Mouse (Mus musculus) ovary, postnatal 10 days (tissue): ENCODE measurements at regions not wholly inside any gene's neighbourhood (a gene's known extent, or its start where the extent isn't known, plus 50 kb on each side); places are given as distances from the start of the nearest gene placed in this dataset.

ENCODE experiments used
- DNase-seq: peaks from one replicate; pipeline ENCODE4 v3.0.0; 2022; ENCODE audit warnings: low spot score

GRCm38 (mm10) chr13:119140436-119140835 lies 288.0 kb upstream of the Paip1 start:
- no peak for DNase-seq

- DNase-seq, result no peak
Observed at GRCm38 (mm10) chr13:119143351-119143750, 285.1 kb upstream of the Paip1 start.

DNA sequence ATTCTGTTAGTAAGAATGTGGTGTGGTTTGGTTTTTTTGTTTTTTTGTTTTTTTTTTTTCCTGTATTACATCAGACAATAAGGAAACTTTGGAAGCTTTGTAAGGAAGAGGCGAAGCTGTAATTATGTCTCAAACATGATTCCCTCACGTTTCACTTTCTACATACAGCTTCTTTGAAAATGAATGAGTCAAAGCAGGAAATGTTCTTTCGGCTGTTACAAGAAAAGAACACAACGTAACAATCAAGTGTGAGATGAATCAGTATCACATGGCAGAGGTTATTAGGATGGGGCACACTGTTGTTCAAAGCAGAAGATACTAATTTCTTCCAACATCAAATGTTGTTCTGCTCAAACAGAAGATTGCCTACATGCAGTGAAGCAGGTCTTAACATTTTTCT lies 282.7 kb upstream of the Paip1 start:
- DNase-seq, result no peak

DNA sequence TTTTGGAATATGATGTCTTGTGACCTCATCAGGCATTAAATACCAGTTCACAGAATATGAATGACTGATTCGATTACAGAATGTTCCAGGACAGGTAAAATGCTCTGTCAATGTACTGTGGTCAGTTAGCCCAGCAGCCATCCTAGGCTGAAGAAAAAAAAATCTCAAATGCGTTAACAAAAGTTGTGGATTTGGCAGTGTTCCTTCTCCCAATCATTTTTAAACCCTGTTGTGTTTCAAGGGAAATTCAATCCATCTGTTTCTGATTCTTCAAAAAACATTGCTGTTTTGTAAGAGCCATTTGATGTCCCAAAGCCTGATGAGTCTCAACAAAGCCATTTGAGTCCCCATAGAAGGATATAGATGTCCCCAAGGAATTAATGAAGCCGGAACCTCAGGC lies 280.7 kb upstream of the Paip1 start:
- DNase-seq, result no peak

DNA sequence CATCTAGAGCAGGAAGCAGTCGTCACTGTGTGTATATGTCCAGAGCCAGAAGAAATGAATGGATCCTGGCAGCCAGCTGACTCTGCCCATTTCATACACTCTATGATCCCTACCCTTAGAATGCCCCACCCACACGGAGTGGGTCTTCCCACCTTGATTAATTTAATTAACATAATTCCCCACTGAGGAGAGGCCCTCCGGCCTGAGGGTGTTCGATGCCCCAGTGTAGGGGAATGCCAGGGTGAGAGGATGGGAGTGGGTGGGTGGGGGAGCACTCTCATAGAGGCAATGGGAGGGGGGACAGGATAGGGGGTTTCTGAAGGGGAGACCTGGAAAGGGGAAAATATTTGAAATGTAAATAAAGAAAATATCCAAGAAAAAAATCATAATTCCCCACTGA lies 279.3 kb upstream of the Paip1 start:
- DNase-seq, result no peak

GRCm38 (mm10) chr13:119150847-119151548 lies 277.4 kb upstream of the Paip1 start:
- DNase-seq, result no peak

- no peak for DNase-seq
Observed at GRCm38 (mm10) chr13:119177753-119178152, 250.6 kb upstream of the Paip1 start.

- DNase-seq, result no peak
Observed at GRCm38 (mm10) chr13:119178212-119178611, 250.2 kb upstream of the Paip1 start.

DNA sequence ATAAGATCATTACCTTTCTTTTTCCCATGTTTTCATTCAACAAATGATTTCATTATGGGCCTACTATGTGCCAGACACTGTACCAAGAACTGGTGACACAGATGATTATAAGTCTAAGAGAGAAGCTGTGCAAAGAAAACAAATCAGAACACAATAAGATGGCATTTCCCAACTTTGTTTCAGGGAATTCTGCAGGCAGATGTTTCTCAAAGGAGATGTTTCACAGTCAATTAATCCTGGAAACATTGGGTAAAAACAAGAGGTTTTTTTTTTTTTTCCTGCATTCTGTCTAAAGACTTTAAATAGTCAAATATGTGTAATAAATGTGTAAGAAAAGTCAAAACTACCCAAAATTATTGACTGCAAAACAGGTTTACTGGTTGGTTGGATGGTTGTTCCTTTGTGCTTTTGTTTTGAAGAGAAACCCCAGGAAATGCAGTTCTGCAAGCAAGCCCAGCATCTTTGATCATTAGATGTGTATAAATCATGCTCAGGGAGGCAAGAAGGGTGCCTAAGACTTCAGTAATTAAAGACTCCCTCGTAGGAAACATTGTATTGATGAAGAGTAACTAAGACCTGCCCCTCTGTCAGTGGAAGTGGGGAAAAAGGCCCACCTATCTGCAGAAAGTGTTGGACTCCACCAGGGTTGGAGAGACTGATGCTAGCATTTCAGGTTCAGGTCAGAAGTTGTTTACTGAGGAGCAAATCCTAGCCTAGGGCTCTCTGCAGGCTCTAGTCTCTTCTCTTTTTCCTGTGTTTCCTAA lies 249.1 kb upstream of the Paip1 start:
- DNase-seq, result no peak

- no peak for DNase-seq
Observed at GRCm38 (mm10) chr13:119184322-119184877, 244.0 kb upstream of the Paip1 start.

GRCm38 (mm10) chr13:119185567-119186143 lies 242.7 kb upstream of the Paip1 start:
- no peak for DNase-seq

DNA sequence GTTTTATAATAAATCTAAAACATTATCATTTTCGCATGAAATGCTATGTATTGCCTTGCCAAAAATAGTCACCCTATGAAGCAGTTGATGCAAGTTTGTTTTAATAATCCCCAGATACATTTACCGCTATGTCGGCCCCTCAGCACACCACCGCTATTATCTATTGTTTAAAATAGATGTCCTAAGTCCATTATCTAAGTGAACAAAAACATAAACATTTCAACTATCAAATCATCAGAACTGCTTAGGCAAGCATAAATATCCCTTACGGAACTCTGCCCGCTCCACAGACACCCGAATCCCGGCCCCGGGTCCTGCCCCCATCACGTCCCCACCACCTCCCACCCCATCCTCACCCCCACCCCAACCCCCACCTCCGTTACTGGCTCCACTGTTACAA lies 196.8 kb upstream of the Paip1 start:
- no peak for DNase-seq

DNA sequence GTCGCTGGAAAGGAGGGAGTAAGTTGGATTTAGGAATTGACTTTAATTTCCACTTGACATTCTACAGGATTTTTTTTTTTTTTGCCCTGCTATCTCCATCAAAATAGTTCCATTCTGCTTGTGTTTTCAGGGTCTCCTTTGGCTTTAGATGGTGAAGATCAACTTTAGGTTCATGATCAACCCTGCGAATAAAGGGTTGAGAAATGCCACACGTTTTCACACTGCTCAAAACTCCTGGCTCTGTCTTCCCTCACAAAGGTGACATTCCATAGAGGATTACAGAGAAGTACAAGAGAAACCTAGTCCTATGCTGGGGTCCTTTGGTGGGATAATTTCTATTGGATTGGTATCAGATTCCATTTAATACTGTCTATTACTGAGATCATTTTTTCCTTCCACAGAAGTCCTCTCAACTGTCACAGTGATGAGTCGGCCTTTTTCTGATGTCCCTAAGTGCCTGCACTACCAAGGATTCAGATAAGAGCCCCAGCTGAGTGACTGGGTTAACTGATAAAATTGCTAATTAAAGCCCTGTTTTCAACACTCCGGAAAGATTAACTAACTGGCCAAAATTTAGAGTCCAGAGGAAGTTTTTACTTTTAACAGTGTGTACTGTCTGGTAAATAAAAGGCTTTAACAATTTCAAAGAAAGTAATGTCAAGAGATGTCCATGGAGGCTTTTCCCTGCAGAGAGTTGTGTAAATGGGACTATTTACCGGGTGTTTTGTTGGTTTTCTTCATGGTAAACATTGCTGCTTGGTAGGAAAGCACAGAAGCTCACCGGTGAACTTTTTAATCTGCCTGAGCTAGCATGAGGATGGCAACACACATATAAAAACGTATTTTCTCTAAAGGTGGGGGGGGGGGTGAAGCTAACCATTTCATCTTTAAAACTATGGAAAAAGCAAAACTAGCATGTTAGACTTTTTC lies 196.0 kb upstream of the Paip1 start:
- no peak for DNase-seq

DNA sequence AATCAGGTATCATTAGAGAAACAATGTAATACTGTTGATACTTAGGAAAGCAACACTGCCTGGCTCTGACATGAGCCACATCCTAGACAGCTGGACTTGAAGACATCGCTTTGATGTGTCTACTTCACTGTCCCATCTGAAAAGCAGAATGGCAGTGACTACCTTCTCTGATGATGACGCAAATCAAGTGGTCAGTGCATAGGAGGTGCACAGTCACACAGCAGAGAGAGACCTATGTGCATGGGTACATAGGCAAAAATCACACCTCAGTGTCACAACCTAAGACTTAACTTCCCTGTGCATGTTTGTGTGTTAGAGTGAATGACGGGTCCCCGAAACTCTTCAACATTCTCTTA lies 195.4 kb upstream of the Paip1 start:
- DNase-seq, result no peak

GRCm38 (mm10) chr13:119233869-119234268 lies 194.5 kb upstream of the Paip1 start:
- DNase-seq, result no peak

DNA sequence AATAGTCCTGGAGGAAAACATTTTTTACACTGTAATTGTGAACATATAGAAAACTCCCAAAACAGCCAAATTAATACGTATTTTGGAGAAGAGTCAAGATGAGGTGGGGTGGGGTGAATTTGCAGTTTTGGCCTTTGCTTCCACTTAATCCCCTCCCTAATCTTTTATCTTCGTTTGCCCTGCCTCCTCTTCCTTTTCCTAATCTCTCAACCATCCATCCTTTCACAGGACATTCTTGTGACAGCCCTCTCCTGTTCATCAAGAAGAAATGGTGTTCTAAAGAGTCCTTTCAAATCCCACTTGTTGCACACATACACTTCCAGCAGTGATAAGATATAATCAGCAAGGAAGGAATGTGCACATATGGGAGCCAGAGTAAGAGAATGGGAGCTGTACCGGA lies 186.0 kb upstream of the Paip1 start:
- DNase-seq, result no peak

DNA sequence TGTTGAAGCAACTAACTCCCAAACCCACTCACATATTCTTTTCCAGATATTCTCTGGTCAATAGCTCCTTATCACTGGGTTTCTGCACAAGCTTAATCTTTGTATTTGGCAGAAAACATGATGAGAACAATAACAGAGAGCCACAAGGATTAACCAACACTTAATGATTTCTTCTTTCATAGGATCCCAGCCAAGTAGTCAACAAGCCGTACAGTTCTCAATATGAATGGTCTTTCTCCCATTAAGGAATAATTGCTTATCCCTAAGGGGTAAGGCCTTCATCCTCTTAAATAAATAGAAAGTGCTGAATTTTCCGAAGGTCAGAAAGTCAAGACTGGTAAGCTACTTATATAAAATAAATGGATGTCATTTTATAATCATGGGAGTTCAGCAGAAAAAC lies 181.3 kb upstream of the Paip1 start:
- no peak for DNase-seq

DNA sequence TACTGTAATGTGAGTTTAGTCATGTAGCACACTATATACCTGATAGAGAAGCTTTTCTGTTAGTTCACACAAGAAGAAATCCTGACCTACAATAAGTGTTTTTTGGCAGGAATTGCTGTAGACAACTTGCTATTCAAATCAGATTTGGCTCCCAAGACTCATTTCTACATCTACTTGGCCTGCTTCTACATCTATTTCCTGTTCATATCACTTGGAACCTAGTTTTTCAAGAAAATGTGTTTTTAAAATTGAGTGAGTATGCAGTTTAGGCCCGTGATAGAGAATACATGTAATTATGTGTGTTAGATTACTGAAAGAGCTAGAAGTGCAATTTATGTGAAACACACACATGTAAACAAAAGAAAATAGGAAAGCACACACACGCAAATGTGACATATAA lies 176.4 kb upstream of the Paip1 start:
- no peak for DNase-seq

DNA sequence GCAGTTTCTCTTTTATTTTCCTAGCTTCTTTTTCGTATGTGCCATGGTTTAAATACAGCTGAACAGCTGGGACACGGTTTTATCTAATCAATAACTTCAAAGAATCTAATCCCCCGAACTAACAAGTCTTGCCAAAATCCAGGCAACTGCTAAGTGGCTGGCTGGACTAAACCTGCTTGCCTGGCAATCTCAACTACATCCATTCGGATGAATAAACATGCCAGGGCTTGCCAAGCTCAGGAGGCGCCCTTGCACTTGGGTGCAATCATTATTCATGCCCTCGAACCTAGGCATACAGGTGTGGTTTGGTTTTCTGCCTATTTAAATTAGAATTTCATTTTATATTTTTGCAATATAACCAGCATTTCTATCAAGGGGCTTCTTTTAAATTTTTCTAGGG lies 172.1 kb upstream of the Paip1 start:
- no peak for DNase-seq

- DNase-seq, result no peak
Observed at GRCm38 (mm10) chr13:119258515-119258914, 169.9 kb upstream of the Paip1 start.

DNA sequence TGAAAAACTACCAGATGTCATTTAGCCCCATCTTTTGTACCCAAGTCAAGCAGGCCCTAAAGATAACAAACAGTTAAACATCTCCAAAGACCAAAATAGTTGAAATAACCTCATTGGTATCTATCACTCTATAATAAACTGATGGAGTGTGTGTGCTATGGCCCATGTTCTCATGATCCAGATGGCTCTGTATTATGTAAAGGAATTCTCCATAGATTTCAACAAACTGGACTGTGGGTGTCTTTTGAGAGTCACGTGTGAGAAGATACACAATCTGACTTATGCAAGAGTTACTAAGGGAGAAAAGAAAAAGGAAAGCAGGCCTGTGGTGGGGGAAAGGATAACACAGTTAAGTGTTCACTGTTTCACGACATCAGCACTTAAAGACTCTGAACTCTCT lies 164.8 kb upstream of the Paip1 start:
- no peak for DNase-seq
